Mouse (Mus musculus) kidney, adult 2 months (tissue): ENCODE measurements at regions not wholly inside any gene's neighbourhood (a gene's known extent, or its start where the extent isn't known, plus 50 kb on each side); places are given as distances from the start of the nearest gene placed in this dataset.

Experiments
- CTCF ChIP-seq: fragments of 200-500 bp; conservative IDR thresholded peaks from 2 replicates; pipeline ENCODE4 v1.5.1; 2011; ENCODE audit warnings: low read depth, mild to moderate bottlenecking, control low read depth, low read length, moderate library complexity, mixed read lengths; ENCODE audit not compliant: insufficient read depth, insufficient read length
- POLR2A ChIP-seq: fragments of 200-500 bp; IDR thresholded peaks from one replicate; pipeline ENCODE4 v1.6.1; 2011; ENCODE audit warnings: low read depth, low read length, control low read depth

- TF ChIP-seq POLR2A (no peak), CTCF (no peak)
Observed at GRCm38 (mm10) chr5:84565311-84565946, 148.2 kb upstream of the Epha5 start.
